Mouse (Mus musculus): ENCODE results near the gene Gm10842. TPM values are rescaled to one million over a fixed set of nuclear protein-coding genes. Genes with fewer than 3 reads are reported as not detected.

Gm10842 gene
- total and polyA plus RNA-seq, 3 experiments, result not detected

- Histone ChIP-seq H3K9ac (ENCODE audit: insufficient read depth, low read depth) (no peak overlapping the region), H3K36me3 (replicated peaks in 1 of 2; ENCODE audit: control insufficient read depth in 1 of 2, insufficient read depth in 1 of 2, low read length in 1 of 2) (no peaks in the 10 kb centered on the region), H3K4me2 (ENCODE audit: insufficient read depth, low read depth, poor library complexity, severe bottlenecking) (no peak overlapping the region), H3K79me2 (replicated peaks; ENCODE audit: control insufficient read depth, extremely low read depth, insufficient read depth, poor library complexity, severe bottlenecking) (no peaks in the 10 kb centered on the region), H3K4me1 (ENCODE audit: control insufficient read depth in 1 of 2, insufficient read depth in 2 of 2) (peaks cover 0 to 4% of the 10 kb centered on the region in 2 experiments; a peak in 2 of 4 replicates), H3K27ac (ENCODE audit: insufficient read depth, low read depth) (no peak overlapping the region), H3K4me3 (replicated peaks in 1 of 3; ENCODE audit: low read depth in 2 of 3, low read length in 2 of 3, poor library complexity in 1 of 3) (no peak overlapping the region), H3K27me3 (replicated peaks) (no peaks in the 10 kb centered on the region), H3K9me3 (replicated peaks; ENCODE audit: low read length) (no peaks in the 10 kb centered on the region)
- dilution Hi-C loops (cut with MboI; ENCODE audit: extremely low pct_ligation_motif_present, extremely low pct_unique_long_range_greater_than_20kb, low sequenced_read_pairs) (no loop called here), in situ Hi-C loops (cut with MboI; ENCODE audit: low pct_ligation_motif_present, low pct_unique_long_range_greater_than_20kb, low sequenced_read_pairs) (no loop called here)
- no peak for TF ChIP-seq MEF2A (IDR thresholded peaks at IDR 0.05; ENCODE audit: borderline replicate concordance, low read depth, low read length)
- TF ChIP-seq ELF1 (IDR thresholded peaks at IDR 0.05; ENCODE audit: low read depth, low read length), result no peak
- TF ChIP-seq UBTF (IDR thresholded peaks at IDR 0.05; ENCODE audit: low read depth, low read length), result no peak
- no peak for TF ChIP-seq PAX5 (IDR thresholded peaks at IDR 0.05; ENCODE audit: low read length)
- TF ChIP-seq ZC3H11A (IDR thresholded peaks at IDR 0.05; ENCODE audit: low read depth, low read length), result no peak
- TF ChIP-seq NRF1 (IDR thresholded peaks at IDR 0.05; ENCODE audit: low read depth, low read length), result no peak
- no peak for TF ChIP-seq JUND (conservative IDR thresholded peaks at IDR 0.05; ENCODE audit: low read depth, low read length)
- DNase-seq (ENCODE audit: extremely low read depth), result no peak
These were observed 5.7 kb downstream of the Gm10842 start for GRCm38 (mm10) chr11:105152357-105152899.

GRCm38 (mm10) chr11:105153068-105153833, 6.6 kb downstream of the Gm10842 start:
- Histone ChIP-seq H3K27ac (ENCODE audit: insufficient read depth, low read depth) (no peak overlapping the region), H3K36me3 (replicated peaks in 1 of 2; ENCODE audit: control insufficient read depth in 1 of 2, insufficient read depth in 1 of 2, low read length in 1 of 2) (no peaks in the 10 kb centered on the region), H3K9ac (ENCODE audit: insufficient read depth, low read depth) (no peak overlapping the region), H3K4me3 (replicated peaks in 1 of 3; ENCODE audit: low read depth in 2 of 3, low read length in 2 of 3, poor library complexity in 1 of 3) (no peak overlapping the region), H3K79me2 (replicated peaks; ENCODE audit: control insufficient read depth, extremely low read depth, insufficient read depth, poor library complexity, severe bottlenecking) (no peaks in the 10 kb centered on the region), H3K4me1 (ENCODE audit: control insufficient read depth in 1 of 2, insufficient read depth in 2 of 2) (peaks cover 0 to 4% of the 10 kb centered on the region in 2 experiments; a peak in 2 of 4 replicates), H3K27me3 (replicated peaks) (no peaks in the 10 kb centered on the region), H3K9me3 (replicated peaks; ENCODE audit: low read length) (no peaks in the 10 kb centered on the region), H3K4me2 (ENCODE audit: insufficient read depth, low read depth, poor library complexity, severe bottlenecking) (no peak overlapping the region)
- no peak for TF ChIP-seq MXI1 (IDR thresholded peaks at IDR 0.05; ENCODE audit: low read depth, low read length)
- DNase-seq (ENCODE audit: extremely low read depth), result no peak
- in situ Hi-C loops (cut with MboI; ENCODE audit: low pct_ligation_motif_present, low pct_unique_long_range_greater_than_20kb, low sequenced_read_pairs), result no loop called here
- dilution Hi-C loops (cut with MboI; ENCODE audit: extremely low pct_ligation_motif_present, extremely low pct_unique_long_range_greater_than_20kb, low sequenced_read_pairs), result no loop called here

DNA sequence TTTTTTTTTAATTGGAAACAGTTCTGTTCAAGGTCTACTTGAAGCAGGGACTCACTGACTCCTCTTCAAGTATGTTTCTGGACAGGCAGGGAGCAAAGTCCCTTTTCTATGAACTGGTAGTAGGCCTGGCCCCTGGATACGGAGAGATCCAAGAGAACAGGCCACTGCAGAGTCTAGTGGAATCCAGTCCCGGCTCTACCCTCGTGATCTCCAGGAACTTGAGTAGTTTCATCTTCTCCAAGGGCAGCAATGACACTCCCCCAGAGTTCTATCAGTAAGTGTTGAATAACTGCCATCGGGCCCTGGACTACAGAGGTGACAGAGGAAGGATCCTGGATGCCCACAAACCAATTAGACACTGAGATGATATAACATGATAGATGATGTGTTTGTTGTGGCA, 9.2 kb downstream of the Gm10842 start:
- H3K4me3 ChIP-seq (replicated peaks in 1 of 3; ENCODE audit: low read depth in 2 of 3, low read length in 2 of 3, poor library complexity in 1 of 3), result no peak overlapping the region
- no peak overlapping the region for H3K27ac ChIP-seq (ENCODE audit: insufficient read depth, low read depth)
- H3K79me2 ChIP-seq (replicated peaks; ENCODE audit: control insufficient read depth, extremely low read depth, insufficient read depth, poor library complexity, severe bottlenecking), result no peaks in the 10 kb centered on the region
- H3K36me3 ChIP-seq (replicated peaks in 1 of 2; ENCODE audit: control insufficient read depth in 1 of 2, insufficient read depth in 1 of 2, low read length in 1 of 2), result no peaks in the 10 kb centered on the region
- H3K9ac ChIP-seq (ENCODE audit: insufficient read depth, low read depth), result no peak overlapping the region
- H3K9me3 ChIP-seq (replicated peaks; ENCODE audit: low read length), result no peaks in the 10 kb centered on the region
- in situ Hi-C loops (cut with MboI; ENCODE audit: low pct_ligation_motif_present, low pct_unique_long_range_greater_than_20kb, low sequenced_read_pairs), result no loop called here
- TF ChIP-seq KAT2A (IDR thresholded peaks at IDR 0.05; ENCODE audit: insufficient replicate concordance, low read length), result no peak
- no peak for TF ChIP-seq ZNF384 (IDR thresholded peaks at IDR 0.05; ENCODE audit: low read depth, low read length)
- no peak for TF ChIP-seq POLR2A (IDR thresholded peaks at IDR 0.05; ENCODE audit: low read depth, low read length)
- TF ChIP-seq ELF1 (IDR thresholded peaks at IDR 0.05; ENCODE audit: low read depth, low read length), result no peak
- no peak for TF ChIP-seq SMC3 (IDR thresholded peaks at IDR 0.05; ENCODE audit: low read depth, low read length)
- no peak for TF ChIP-seq CHD1 (IDR thresholded peaks at IDR 0.05; ENCODE audit: low read depth, low read length)
- no peak for TF ChIP-seq NRF1 (IDR thresholded peaks at IDR 0.05; ENCODE audit: low read depth, low read length)
- no peak for TF ChIP-seq USF2 (conservative IDR thresholded peaks at IDR 0.05; ENCODE audit: low read depth, low read length)
- no peak for TF ChIP-seq EP300 (IDR thresholded peaks at IDR 0.05; ENCODE audit: low read length)
- TF ChIP-seq NELFE (IDR thresholded peaks at IDR 0.05; ENCODE audit: low read depth, low read length), result no peak
- TF ChIP-seq RAD21 (IDR thresholded peaks at IDR 0.05; ENCODE audit: low read depth, low read length), result no peak
- no peak for TF ChIP-seq USF1 (IDR thresholded peaks at IDR 0.05; ENCODE audit: low read depth, low read length)
- no peak for TF ChIP-seq GABPA (IDR thresholded peaks at IDR 0.05; ENCODE audit: insufficient replicate concordance, low read depth, low read length)
- TF ChIP-seq ZC3H11A (IDR thresholded peaks at IDR 0.05; ENCODE audit: low read depth, low read length), result no peak
- no peak for TF ChIP-seq ZMIZ1 (IDR thresholded peaks at IDR 0.05; ENCODE audit: low read depth, low read length)
- TF ChIP-seq BHLHE40 (IDR thresholded peaks at IDR 0.05; ENCODE audit: low read depth, low read length), result no peak
- no peak for TF ChIP-seq TBP (conservative IDR thresholded peaks at IDR 0.05; ENCODE audit: low read depth, low read length)
- TF ChIP-seq CTCF (conservative IDR thresholded peaks at IDR 0.05 in 1 of 2, IDR thresholded peaks at IDR 0.05 in 1 of 2; ENCODE audit: low read depth in 2 of 2, low read length in 2 of 2), result no peak
- no peak for TF ChIP-seq E2F4 (IDR thresholded peaks at IDR 0.05; ENCODE audit: insufficient replicate concordance, low read depth, low read length)
- H3K4me1 ChIP-seq (ENCODE audit: control insufficient read depth in 1 of 2, insufficient read depth in 2 of 2), result peaks cover 0 to 10% of the 10 kb centered on the region in 2 experiments; a peak in 2 of 4 replicates
- no peak for DNase-seq (ENCODE audit: extremely low read depth)
- no peaks in the 10 kb centered on the region for H3K27me3 ChIP-seq (replicated peaks)
- dilution Hi-C loops (cut with MboI; ENCODE audit: extremely low pct_ligation_motif_present, extremely low pct_unique_long_range_greater_than_20kb, low sequenced_read_pairs), result no loop called here
- no peak overlapping the region for H3K4me2 ChIP-seq (ENCODE audit: insufficient read depth, low read depth, poor library complexity, severe bottlenecking)

All from CH12.LX (cell line).